Comparison of ENCODE assay signal across 8 mouse cellular contexts in genomic region chr2:92008623-92009404, GRCm38 (mm10). TPM values are rescaled to one million over a fixed set of nuclear protein-coding genes. Genes with fewer than 3 reads are reported as not detected.
DNase-seq lines count a peak whose midpoint lies in the region; ATAC-seq and TF ChIP-seq lines count a peak whose summit lies in the region.

No protein-coding gene starts in this region.

- no peak; the same call in 1 of the 2 replicates for TF ChIP-seq POLR2A in cortical plate, adult 2 months (IDR thresholded peaks at IDR 0.05; ENCODE audit: extremely low read depth, insufficient read depth, low read length)

- H3K27me3 ChIP-seq in intestine, postnatal 0 days (replicated peaks; ENCODE audit: control insufficient read depth, insufficient read depth, low read length): no peaks in the 10 kb centered on the region
- 0 out of 2 replicates have a peak, but pooled peaks cover 16% of the 10 kb centered on the region for H3K27me3 ChIP-seq in midbrain, embryonic 15.5 days (replicated peaks)

- H3K36me3 ChIP-seq in intestine, postnatal 0 days (ENCODE audit: control insufficient read depth, insufficient read depth): no peaks in the 10 kb centered on the region
- no peaks in the 10 kb centered on the region for H3K36me3 ChIP-seq in midbrain, embryonic 15.5 days (replicated peaks)

- 3% methylated on average over 20 of the region's 20 CpGs for WGBS in intestine, postnatal 0 days
- WGBS in midbrain, embryonic 15.5 days: 4% methylated on average over 20 of the region's 20 CpGs

- no peak for TF ChIP-seq CTCF in gastrocnemius, adult 2 months (IDR thresholded peaks at IDR 0.05)
- TF ChIP-seq CTCF in cortical plate, adult 2 months (IDR thresholded peaks at IDR 0.05; ENCODE audit: extremely low read depth, insufficient read depth, low read length): no peak
- no peak for TF ChIP-seq CTCF in intestine, postnatal 0 days (IDR thresholded peaks at IDR 0.05; ENCODE audit: low read depth)

- peaks cover 6% of the 10 kb centered on the region; the same call in 1 of the 2 replicates for H3K4me1 ChIP-seq in cortical plate, adult 2 months (ENCODE audit: control insufficient read depth, insufficient read depth, low read length)
- no peaks in the 10 kb centered on the region for H3K4me1 ChIP-seq in intestine, postnatal 0 days (replicated peaks; ENCODE audit: control insufficient read depth, insufficient read depth, low read length)
- H3K4me1 ChIP-seq in midbrain, embryonic 15.5 days: peaks cover 20% of the 10 kb centered on the region

- H3K4me2 ChIP-seq in intestine, postnatal 0 days (replicated peaks; ENCODE audit: low read depth): peak overlapping the region; percentile 92
- H3K4me2 ChIP-seq in midbrain, embryonic 15.5 days: peak overlapping the region; percentile 82

- intact Hi-C loops in gastrocnemius, adult 2 months (cut with DNase I): loop anchor here (1.0 kb wide), 1 partner anchor 49 kb away; no protein-coding TSS in a partner anchor

- no peaks in the 10 kb centered on the region for H3K9me3 ChIP-seq in intestine, postnatal 0 days (ENCODE audit: control insufficient read depth)
- no peaks in the 10 kb centered on the region for H3K9me3 ChIP-seq in midbrain, embryonic 15.5 days

- peak overlapping the region; percentile 99 for H3K27ac ChIP-seq in gastrocnemius, adult 2 months
- peak overlapping the region; percentile 68 for H3K27ac ChIP-seq in cortical plate, adult 2 months (ENCODE audit: insufficient read depth, low read length)
- H3K27ac ChIP-seq in intestine, postnatal 0 days (ENCODE audit: low read depth, low read length): peak overlapping the region; percentile 60; the same call in 1 of the 2 replicates
- peak overlapping the region; percentile 73 for H3K27ac ChIP-seq in midbrain, embryonic 15.5 days

- H3K4me3 ChIP-seq in gastrocnemius, adult 2 months: peak overlapping the region; percentile 81
- H3K4me3 ChIP-seq in cortical plate, adult 2 months (ENCODE audit: insufficient read depth, low read length): peak overlapping the region; percentile 69
- peak overlapping the region; percentile 52 for H3K4me3 ChIP-seq in intestine, postnatal 0 days (ENCODE audit: low read depth, low read length)
- peak overlapping the region; percentile 58 for H3K4me3 ChIP-seq in midbrain, embryonic 15.5 days

- peak; percentile 35 for DNase-seq in gastrocnemius, adult 2 months
- DNase-seq in gastrocnemius, adult 8-10 months (ENCODE audit: low spot score in 2 of 2): no peak
- DNase-seq in 3134 (ENCODE audit: extremely low read depth, insufficient read length, low spot score): peak; percentile 17
- no peak for DNase-seq in urinary bladder, postnatal 36 days (ENCODE audit: low spot score in 2 of 2)
- DNase-seq in cerebellum, postnatal 14 days: no peak

- no peak; the same call in 1 of the 2 replicates for ATAC-seq in intestine, postnatal 0 days
- ATAC-seq in midbrain, embryonic 15.5 days (replicated peaks): peak; percentile 59

- H3K9ac ChIP-seq in intestine, postnatal 0 days (ENCODE audit: low read depth, low read length): peak overlapping the region; percentile 45
- H3K9ac ChIP-seq in midbrain, embryonic 15.5 days: peak overlapping the region; percentile 64

RNA-seq across cellular contexts. Expression of gene Creb3l1, which starts 15.5 kb away (rescaled TPM):
- total RNA-seq in gastrocnemius, adult 2 months (2021): 1 to 10 TPM; 2.2 to 6.6 TPM
- 1 to 10 TPM in 3 of 4 experiments, under 1 TPM in 1; 0.41 to 2.1 (median 1.4) TPM for total RNA-seq in gastrocnemius, adult 8-10 months (2022)
- 0.74 and 0.98 TPM in 2 replicates for polyA plus RNA-seq in cortical plate, adult 2 months (2012; rRNA removed)
- 6.8 and 8.4 TPM in 2 replicates for polyA plus RNA-seq in intestine, postnatal 0 days (2015; fragmentation: Nextera tagmentation; extraction: Ambion mirVana)
- polyA plus RNA-seq in midbrain, embryonic 15.5 days (2015; fragmentation: Nextera tagmentation; extraction: Ambion mirVana): 1.6 TPM in 2 replicates

RNA-seq across cellular contexts. Expression of gene Dgkz, which starts 33.1 kb away (rescaled TPM):
- 10 to 100 TPM; 33.7 to 37.5 TPM for total RNA-seq in gastrocnemius, adult 2 months (2021)
- 10 to 100 TPM; 24.7 to 39.3 (median 28.4) TPM for total RNA-seq in gastrocnemius, adult 8-10 months (2022)
- polyA plus RNA-seq in cortical plate, adult 2 months (2012; rRNA removed): 550 and 668 TPM in 2 replicates
- 53.2 and 56.8 TPM in 2 replicates for polyA plus RNA-seq in intestine, postnatal 0 days (2015; fragmentation: Nextera tagmentation; extraction: Ambion mirVana)
- 32.2 and 36.1 TPM in 2 replicates for polyA plus RNA-seq in midbrain, embryonic 15.5 days (2015; fragmentation: Nextera tagmentation; extraction: Ambion mirVana)

Comparison
In these comparisons a context has a peak if more than half of its experiments do, and no peak if none do; other contexts are left out.
1. DNase-seq: peak in gastrocnemius, adult 2 months (single experiment) and 3134 (single experiment); none in gastrocnemius, adult 8-10 months (0 of 2), urinary bladder, postnatal 36 days (0 of 2) and cerebellum, postnatal 14 days (0 of 2).
2. Peak in every context shown above with its lines, with median percentiles within 50 percentile points of each other: H3K27ac ChIP-seq and H3K4me3 ChIP-seq.